ENCODE assay signal across 28 mouse cellular contexts in the genomic region with DNA sequence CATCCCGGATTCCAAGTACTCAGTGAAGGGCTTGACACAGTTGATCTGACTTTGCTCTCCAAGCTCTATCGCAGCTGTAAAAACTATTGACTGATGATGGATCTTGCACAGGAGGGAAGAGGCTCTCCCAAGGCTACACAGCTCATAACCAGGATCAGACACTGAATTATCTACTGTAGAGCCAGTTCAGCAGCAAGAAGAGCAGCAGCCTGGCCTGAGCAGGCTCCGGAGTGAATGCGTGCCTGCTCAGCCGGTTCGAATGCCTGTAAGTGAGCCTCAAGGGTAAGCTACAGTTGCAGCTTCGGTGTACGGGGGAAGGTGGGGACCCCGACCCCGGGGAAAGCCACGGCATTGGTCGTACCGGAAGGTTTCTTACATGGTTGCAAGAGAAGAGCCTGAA.
A peak's percentile ranks its signal among the peaks of the same experiment; 100 is the strongest.
DNase-seq lines count a peak whose midpoint lies in the region; ATAC-seq lines count a peak whose summit lies in the region.
"Had no signal": no experiment of that assay in that cellular context is flagged by ENCODE, and none has a peak within 500 bp of the region (broad histone marks: within the 10 kb centered on the region; RNA-seq: fewer than 3 reads in every experiment).

No protein-coding gene starts in this region.

- peak; percentile 50 for DNase-seq in adrenal gland, adult 2 months
- DNase-seq in adrenal gland, postnatal 25 days = no peak
- DNase-seq in forebrain, embryonic 10.5 days (ENCODE audit: extremely low spot score, low spot score) = no peak
- DNase-seq in hindbrain, embryonic 10.5 days (ENCODE audit: low spot score) = no peak
- DNase-seq in limb, embryonic 10.5 days (ENCODE audit: low spot score) = no peak
- DNase-seq: B cell, adult 2 months; cerebellum, adult 11-12 months; cerebellum, adult 8-10 months; cerebellum, postnatal 10 days; cerebellum, postnatal 36 days; embryo, embryonic 11 days; gastrocnemius, postnatal 10 days; heart, adult 2 months; heart, postnatal 14 days; heart, postnatal 4 days; kidney, adult 11 months; kidney, adult 8-10 months had no signal

- H3K4me2 ChIP-seq in forebrain, embryonic 12.5 days = no peak overlapping the region
- H3K4me2 ChIP-seq in hindbrain, embryonic 12.5 days (replicated peaks) = no peak overlapping the region
- H3K4me2 ChIP-seq: forebrain, embryonic 15.5 days; heart, embryonic 13.5 days; hindbrain, embryonic 13.5 days; intestine, embryonic 15.5 days had no signal

- H3K4me1 ChIP-seq in forebrain, embryonic 10.5 days = peaks cover 71% of the 10 kb centered on the region
- peaks cover 43% of the 10 kb centered on the region for H3K4me1 ChIP-seq in forebrain, embryonic 12.5 days
- H3K4me1 ChIP-seq in hindbrain, embryonic 10.5 days (replicated peaks) = peaks cover 73% of the 10 kb centered on the region
- peaks cover 56% of the 10 kb centered on the region for H3K4me1 ChIP-seq in hindbrain, embryonic 12.5 days
- H3K4me1 ChIP-seq in limb, embryonic 10.5 days = peaks cover 67% of the 10 kb centered on the region

- no peak for ATAC-seq in forebrain, embryonic 12.5 days (ENCODE audit: low FRiP score)
- ATAC-seq in hindbrain, embryonic 12.5 days (ENCODE audit: low FRiP score) = no peak
- ATAC-seq: forebrain, embryonic 15.5 days; hindbrain, embryonic 16.5 days; intestine, embryonic 15.5 days; Patski had no signal

- H3K27me3 ChIP-seq in forebrain, embryonic 10.5 days (ENCODE audit: poor library complexity, severe bottlenecking) = no peaks in the 10 kb centered on the region
- no peaks in the 10 kb centered on the region for H3K27me3 ChIP-seq in forebrain, embryonic 12.5 days
- H3K27me3 ChIP-seq in hindbrain, embryonic 10.5 days (ENCODE audit: insufficient read depth, poor library complexity, severe bottlenecking) = no peaks in the 10 kb centered on the region
- H3K27me3 ChIP-seq in hindbrain, embryonic 12.5 days = no peaks in the 10 kb centered on the region
- H3K27me3 ChIP-seq in limb, embryonic 10.5 days (ENCODE audit: low read depth, poor library complexity, severe bottlenecking) = no peaks in the 10 kb centered on the region
- H3K27me3 ChIP-seq: CH12.LX; forebrain, embryonic 15.5 days; heart, embryonic 13.5 days; hindbrain, embryonic 13.5 days; intestine, embryonic 15.5 days; Patski had no signal

- WGBS in forebrain, embryonic 10.5 days = 89% methylated on average over 13 of the region's 13 CpGs
- 94% methylated on average over 13 of the region's 13 CpGs for WGBS in forebrain, embryonic 12.5 days
- 86% methylated on average over 13 of the region's 13 CpGs for WGBS in hindbrain, embryonic 10.5 days
- WGBS in hindbrain, embryonic 12.5 days = 81% methylated on average over 13 of the region's 13 CpGs
- WGBS in limb, embryonic 10.5 days = 91% methylated on average over 13 of the region's 13 CpGs

- no peaks in the 10 kb centered on the region for H3K9me3 ChIP-seq in forebrain, embryonic 10.5 days
- no peaks in the 10 kb centered on the region for H3K9me3 ChIP-seq in forebrain, embryonic 12.5 days
- H3K9me3 ChIP-seq in hindbrain, embryonic 10.5 days = no peaks in the 10 kb centered on the region
- no peaks in the 10 kb centered on the region for H3K9me3 ChIP-seq in hindbrain, embryonic 12.5 days (replicated peaks)
- H3K9me3 ChIP-seq in limb, embryonic 10.5 days (replicated peaks) = no peaks in the 10 kb centered on the region
- H3K9me3 ChIP-seq: forebrain, embryonic 15.5 days; heart, embryonic 10.5 days; heart, embryonic 13.5 days; hindbrain, embryonic 13.5 days; intestine, embryonic 15.5 days had no signal

- H3K9ac ChIP-seq in forebrain, embryonic 12.5 days = no peak overlapping the region
- no peak overlapping the region for H3K9ac ChIP-seq in hindbrain, embryonic 12.5 days
- H3K9ac ChIP-seq: forebrain, embryonic 15.5 days; heart, embryonic 13.5 days; hindbrain, embryonic 13.5 days; intestine, embryonic 15.5 days had no signal

- H3K4me3 ChIP-seq in forebrain, embryonic 10.5 days = no peak overlapping the region
- H3K4me3 ChIP-seq in forebrain, embryonic 12.5 days (replicated peaks) = no peak overlapping the region
- no peak overlapping the region for H3K4me3 ChIP-seq in hindbrain, embryonic 10.5 days
- no peak overlapping the region for H3K4me3 ChIP-seq in hindbrain, embryonic 12.5 days
- no peak overlapping the region for H3K4me3 ChIP-seq in limb, embryonic 10.5 days
- H3K4me3 ChIP-seq: forebrain, embryonic 15.5 days; heart, adult 2 months; heart, embryonic 10.5 days; heart, embryonic 13.5 days; hindbrain, embryonic 13.5 days; intestine, embryonic 15.5 days had no signal

- peak overlapping the region; percentile 71 for H3K27ac ChIP-seq in forebrain, embryonic 10.5 days
- H3K27ac ChIP-seq in forebrain, embryonic 12.5 days = no peak overlapping the region
- H3K27ac ChIP-seq in hindbrain, embryonic 10.5 days = peak overlapping the region; percentile 57; the same call in 1 of the 2 replicates
- no peak overlapping the region for H3K27ac ChIP-seq in hindbrain, embryonic 12.5 days
- peak overlapping the region; percentile 6; the same call in 1 of the 2 replicates for H3K27ac ChIP-seq in limb, embryonic 10.5 days
- H3K27ac ChIP-seq: forebrain, embryonic 15.5 days; heart, adult 2 months; heart, embryonic 10.5 days; heart, embryonic 13.5 days; hindbrain, embryonic 13.5 days; intestine, embryonic 15.5 days had no signal

- no peaks in the 10 kb centered on the region for H3K36me3 ChIP-seq in forebrain, embryonic 10.5 days (replicated peaks)
- H3K36me3 ChIP-seq in forebrain, embryonic 12.5 days (replicated peaks) = no peaks in the 10 kb centered on the region
- H3K36me3 ChIP-seq in hindbrain, embryonic 10.5 days = no peaks in the 10 kb centered on the region
- H3K36me3 ChIP-seq in hindbrain, embryonic 12.5 days = no peaks in the 10 kb centered on the region
- H3K36me3 ChIP-seq in limb, embryonic 10.5 days = no peaks in the 10 kb centered on the region
- H3K36me3 ChIP-seq: forebrain, embryonic 15.5 days; G1E; heart, embryonic 10.5 days; heart, embryonic 13.5 days; hindbrain, embryonic 13.5 days; intestine, embryonic 15.5 days had no signal

Comparison
In these comparisons a context has a peak if more than half of its experiments do, and no peak if none do; other contexts are left out.
1. H3K27ac ChIP-seq: peak in forebrain, embryonic 10.5 days (single experiment), hindbrain, embryonic 10.5 days (single experiment) and limb, embryonic 10.5 days (single experiment); none in forebrain, embryonic 12.5 days (single experiment) and hindbrain, embryonic 12.5 days (single experiment).